Mouse (Mus musculus) forebrain, embryonic 11.5 days (tissue): ENCODE data around the gene Krtap16-1. TPM values are rescaled to one million over a fixed set of nuclear protein-coding genes. Genes with fewer than 3 reads are reported as not detected.

Experiments
- ATAC-seq: fragments of 200-750 bp; cut with Nextera tagmentation; replicated peaks from 2 replicates; pipeline ENCODE4 v1.8.0; 2017; ENCODE audit warnings: moderate TSS enrichment; ENCODE audit not compliant: low FRiP score
- DNase-seq: peaks from one replicate; pipeline ENCODE4 v3.0.0-alpha.2; 2017; ENCODE audit warnings: low spot score
- H3K27ac ChIP-seq: fragments of 300-500 bp; sonication (generic); 2 replicates; pipeline ENCODE4 v1.5.1; 2014; ENCODE audit warnings: low read depth, low read length
- H3K27me3 ChIP-seq: fragments of 300-500 bp; sonication (generic); 2 replicates; pipeline ENCODE4 v1.6.1; 2014; ENCODE audit warnings: mild to moderate bottlenecking, low read length, mixed read lengths; ENCODE audit not compliant: control insufficient read depth, insufficient read depth
- H3K36me3 ChIP-seq: fragments of 300-500 bp; sonication (generic); 2 replicates; pipeline ENCODE4 v1.6.1; 2014; ENCODE audit warnings: mild to moderate bottlenecking, low read length, moderate library complexity, mixed read lengths; ENCODE audit not compliant: control insufficient read depth, insufficient read depth
- H3K4me1 ChIP-seq: fragments of 300-500 bp; sonication (generic); replicated peaks from 2 replicates; pipeline ENCODE4 v1.6.1; 2014; ENCODE audit warnings: low read length, mixed read lengths; ENCODE audit not compliant: control insufficient read depth, insufficient read depth
- H3K4me2 ChIP-seq: fragments of 300-500 bp; sonication (generic); 2 replicates; pipeline ENCODE4 v1.6.1; 2014; ENCODE audit warnings: low read depth, mild to moderate bottlenecking, low read length, moderate library complexity, mixed read lengths; ENCODE audit not compliant: severe bottlenecking
- H3K4me3 ChIP-seq: fragments of 300-500 bp; sonication (generic); 2 replicates; pipeline ENCODE4 v1.5.1; 2014; ENCODE audit warnings: low read depth, low read length
- H3K9ac ChIP-seq: fragments of 300-500 bp; sonication (generic); 2 replicates; pipeline ENCODE4 v1.6.1; 2014; ENCODE audit warnings: low read length
- H3K9me3 ChIP-seq: fragments of 300-500 bp; sonication (generic); 2 replicates; pipeline ENCODE4 v1.6.1; 2016; ENCODE audit warnings: low read length, mixed read lengths; ENCODE audit not compliant: control insufficient read depth
- WGBS: fragments of 180-500 bp; shearing (Covaris S2); extraction: QIAGEN DNeasy Blood & Tissue Kit; methylation state at CpG from one replicate; pipeline ENCODE4 v1.1.7; 2014; 5-methylcytosine and 5-hydroxymethylcytosine counted together
- polyA plus RNA-seq: library from polyadenylated mRNA; unstranded; fragments of >200 nt; fragmentation: Nextera tagmentation; extraction: Ambion mirVana; gene quantifications from 2 replicates; pipeline ENCODE4 v1.2.1, GENCODE M21; 2014

The Krtap16-1 gene
- not detected in 2 replicates for polyA plus RNA-seq

DNA sequence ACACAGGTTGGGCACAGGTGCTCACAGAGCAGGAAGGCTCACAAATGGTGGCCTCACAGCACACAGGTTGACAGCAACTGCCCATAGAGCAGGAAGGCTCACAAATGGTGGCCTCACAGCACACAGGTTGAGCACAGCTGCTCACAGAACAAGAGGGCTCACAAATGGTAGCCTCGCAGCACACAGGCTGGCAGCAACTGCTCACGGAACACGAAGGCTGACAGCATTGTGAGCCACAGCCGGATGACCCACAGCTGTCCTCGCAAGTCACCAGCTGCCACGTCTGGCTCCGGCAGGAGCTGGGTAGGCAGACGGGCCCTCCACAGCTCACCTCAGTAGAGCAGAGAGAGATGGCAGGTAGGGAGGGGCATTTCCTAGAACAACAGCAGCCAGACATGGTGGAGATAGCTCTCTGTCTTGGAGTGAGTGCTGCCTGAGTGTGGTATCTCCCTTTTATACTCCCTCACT is at the start of gene Krtap16-1:
Gene Krtap16-1, minus strand, starts transcription at position 418 of the 468 bp plus-strand sequence.
- no peaks in the 10 kb centered on the region for H3K36me3 ChIP-seq
- H3K4me3 ChIP-seq = no peak within 1 kb of the TSS
- H3K27ac ChIP-seq = no peak within 1 kb of the TSS
- no peak within 1 kb of the TSS for H3K4me2 ChIP-seq
- WGBS = 87% methylated on average over 8 of the region's 8 CpGs
- H3K27me3 ChIP-seq = no peaks in the 10 kb centered on the region
- no peaks in the 10 kb centered on the region for H3K4me1 ChIP-seq
- DNase-seq (no peak), ATAC-seq (no peak)
- no peak within 1 kb of the TSS for H3K9ac ChIP-seq
- H3K9me3 ChIP-seq = no peaks in the 10 kb centered on the region

DNA sequence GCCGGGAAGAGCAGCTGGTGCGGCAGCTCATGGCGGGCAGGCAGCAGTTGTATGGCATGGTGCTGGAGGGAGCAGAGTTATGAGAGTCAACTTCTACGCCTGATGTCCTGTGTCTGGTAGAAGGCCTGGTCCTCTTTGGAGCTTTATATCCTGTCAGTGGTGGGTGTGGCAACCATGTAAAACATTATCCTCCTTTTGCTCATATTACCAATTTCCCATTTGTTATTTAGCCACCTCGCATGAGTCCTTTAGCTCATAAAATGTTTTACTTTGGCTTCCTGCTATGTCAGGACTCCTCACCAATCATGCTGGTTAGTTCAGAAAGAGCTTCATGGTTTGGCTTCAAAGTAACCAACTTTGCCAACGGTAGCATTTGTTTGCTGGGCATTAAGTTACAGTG is 43.4 kb upstream of the Krtap16-1 start, which contains the start of gene Krt33b:
Gene Krt33b, minus strand, starts transcription at position 101 of the 400 bp plus-strand sequence.
- Histone ChIP-seq H3K27me3 (no peaks in the 10 kb centered on the region), H3K36me3 (no peaks in the 10 kb centered on the region), H3K9me3 (no peaks in the 10 kb centered on the region), H3K4me1 (no peaks in the 10 kb centered on the region), H3K4me2 (no peak within 1 kb of the TSS), H3K4me3 (no peak within 1 kb of the TSS), H3K27ac (no peak within 1 kb of the TSS), H3K9ac (no peak within 1 kb of the TSS)
- 97% methylated on average over 6 of the region's 6 CpGs for WGBS
- ATAC-seq (no peak), DNase-seq (no peak)

- Histone ChIP-seq H3K4me2 (no peak overlapping the region), H3K27me3 (no peaks in the 10 kb centered on the region), H3K4me1 (no peaks in the 10 kb centered on the region), H3K9me3 (no peaks in the 10 kb centered on the region), H3K9ac (no peak overlapping the region), H3K4me3 (no peak overlapping the region), H3K27ac (no peak overlapping the region), H3K36me3 (no peaks in the 10 kb centered on the region)
- no peak for DNase-seq
- WGBS = 86% methylated on average over 5 of the region's 5 CpGs
- ATAC-seq = no peak
Observed at GRCm38 (mm10) chr11:100021438-100021837, 35.0 kb upstream of the Krtap16-1 start.

GRCm38 (mm10) chr11:100019466-100019865 is 33.1 kb upstream of the Krtap16-1 start:
- H3K4me3 ChIP-seq = no peak overlapping the region
- no peaks in the 10 kb centered on the region for H3K4me1 ChIP-seq
- H3K4me2 ChIP-seq = no peak overlapping the region
- no peak overlapping the region for H3K27ac ChIP-seq
- no peaks in the 10 kb centered on the region for H3K36me3 ChIP-seq
- H3K9me3 ChIP-seq = no peaks in the 10 kb centered on the region
- ATAC-seq = no peak
- no peak for DNase-seq
- 86% methylated on average over 1 of the region's 1 CpGs for WGBS
- no peaks in the 10 kb centered on the region for H3K27me3 ChIP-seq
- H3K9ac ChIP-seq = no peak overlapping the region

DNA sequence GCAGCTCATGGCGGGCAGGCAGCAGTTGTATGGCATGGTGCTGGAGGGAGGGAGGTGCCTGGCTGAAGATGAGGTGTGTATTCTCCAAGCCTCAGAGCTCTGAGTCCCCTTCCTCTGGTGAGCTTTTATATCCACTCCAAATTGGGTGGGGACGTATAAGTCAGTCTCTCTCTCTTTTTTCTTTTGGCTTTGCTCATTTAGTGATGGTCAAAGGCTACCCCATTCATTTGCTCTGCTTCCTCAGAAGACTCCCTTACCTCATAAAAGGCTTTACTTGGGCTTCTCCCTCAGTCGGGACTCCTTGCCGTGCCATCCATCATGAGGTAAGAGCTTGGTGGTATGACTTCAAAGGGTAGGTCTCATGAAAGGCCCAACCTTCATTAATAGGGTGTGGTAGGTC is 29.7 kb upstream of the Krtap16-1 start, which contains the start of gene Krt33a:
Gene Krt33a, minus strand, starts transcription at position 101 of the 400 bp plus-strand sequence.
- Histone ChIP-seq H3K4me2 (no peak within 1 kb of the TSS), H3K4me3 (no peak within 1 kb of the TSS), H3K36me3 (no peaks in the 10 kb centered on the region), H3K27ac (no peak within 1 kb of the TSS), H3K9ac (no peak within 1 kb of the TSS), H3K9me3 (no peaks in the 10 kb centered on the region), H3K4me1 (no peaks in the 10 kb centered on the region), H3K27me3 (no peaks in the 10 kb centered on the region)
- WGBS = 89% methylated on average over 4 of the region's 4 CpGs
- DNase-seq (no peak), ATAC-seq (no peak)

GRCm38 (mm10) chr11:100013691-100014171 is 27.3 kb upstream of the Krtap16-1 start:
- no peak overlapping the region for H3K9ac ChIP-seq
- H3K27me3 ChIP-seq = no peaks in the 10 kb centered on the region
- no peak overlapping the region for H3K4me3 ChIP-seq
- no peak for DNase-seq
- no peaks in the 10 kb centered on the region for H3K9me3 ChIP-seq
- 82% methylated on average over 4 of the region's 4 CpGs for WGBS
- H3K27ac ChIP-seq = no peak overlapping the region
- H3K4me2 ChIP-seq = no peak overlapping the region
- no peak for ATAC-seq
- H3K36me3 ChIP-seq = no peaks in the 10 kb centered on the region
- no peaks in the 10 kb centered on the region for H3K4me1 ChIP-seq

GRCm38 (mm10) chr11:100010682-100011081 is 24.3 kb upstream of the Krtap16-1 start:
- no peak overlapping the region for H3K4me3 ChIP-seq
- 88% methylated on average over 5 of the region's 5 CpGs for WGBS
- ATAC-seq = no peak

GRCm38 (mm10) chr11:100008336-100008735 is 21.9 kb upstream of the Krtap16-1 start:
- H3K27ac ChIP-seq = no peak overlapping the region
- H3K4me3 ChIP-seq = no peak overlapping the region
- H3K9me3 ChIP-seq = no peaks in the 10 kb centered on the region
- H3K27me3 ChIP-seq = no peaks in the 10 kb centered on the region
- WGBS = 88% methylated on average over 5 of the region's 5 CpGs
- H3K9ac ChIP-seq = no peak overlapping the region
- no peak overlapping the region for H3K4me2 ChIP-seq
- H3K4me1 ChIP-seq = no peaks in the 10 kb centered on the region
- no peaks in the 10 kb centered on the region for H3K36me3 ChIP-seq
- DNase-seq = no peak
- ATAC-seq = no peak

More at GRCm38 (mm10) chr11:100010682-100011081, 24.3 kb upstream of the Krtap16-1 start:
- Histone ChIP-seq H3K27ac (no peak overlapping the region), H3K9me3 (no peaks in the 10 kb centered on the region), H3K4me1 (no peaks in the 10 kb centered on the region), H3K36me3 (no peaks in the 10 kb centered on the region), H3K9ac (no peak overlapping the region), H3K4me2 (no peak overlapping the region), H3K27me3 (no peaks in the 10 kb centered on the region)
- DNase-seq = no peak

DNA sequence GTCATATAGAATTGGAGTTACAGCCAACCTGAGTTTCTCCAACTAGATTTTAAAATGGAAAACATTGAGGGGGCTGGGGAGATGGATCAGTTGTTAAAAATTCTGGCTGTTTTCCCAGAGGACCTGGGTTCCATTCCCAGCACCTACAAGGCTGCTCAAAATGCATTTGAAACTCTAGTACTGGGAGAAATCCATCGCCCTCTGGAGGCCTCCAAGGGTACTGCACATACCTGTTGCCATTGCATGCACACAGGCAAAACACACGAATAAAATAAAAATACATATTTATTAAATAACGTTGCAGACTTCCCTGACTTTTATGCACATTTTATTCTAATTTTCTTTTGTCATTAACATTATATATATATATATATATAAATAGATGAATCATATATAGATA is 20.2 kb upstream of the Krtap16-1 start:
- Histone ChIP-seq H3K27ac (no peak overlapping the region), H3K4me2 (no peak overlapping the region), H3K9me3 (no peaks in the 10 kb centered on the region; the same call in 1 of the 2 replicates), H3K4me1 (no peaks in the 10 kb centered on the region), H3K9ac (no peak overlapping the region), H3K36me3 (no peaks in the 10 kb centered on the region), H3K4me3 (no peak overlapping the region), H3K27me3 (no peaks in the 10 kb centered on the region)
- ATAC-seq (no peak), DNase-seq (no peak)
- WGBS = 49% methylated on average over 3 of the region's 3 CpGs
